ENCODE assay signal across 8 mouse cellular contexts in genomic region chr7:4996003-4996895, GRCm38 (mm10). TPM values are rescaled to one million over a fixed set of nuclear protein-coding genes. Genes with fewer than 3 reads are reported as not detected.
DNase-seq lines count a peak whose midpoint lies in the region; ATAC-seq and TF ChIP-seq lines count a peak whose summit lies in the region.

TSS of gene Zfp579 (minus strand) at chr7:4996158.

- H3K4me2 ChIP-seq in forebrain, postnatal 0 days (ENCODE audit: low read depth): peak within 1 kb of the TSS; percentile 52
- peak within 1 kb of the TSS; percentile 66 for H3K4me2 ChIP-seq in lung, embryonic 14.5 days

- H3K27ac ChIP-seq in ES-E14 (ENCODE audit: insufficient read depth, low read depth, low read length, poor library complexity, severe bottlenecking): no peak within 1 kb of the TSS
- peak within 1 kb of the TSS; percentile 81 for H3K27ac ChIP-seq in forebrain, postnatal 0 days (ENCODE audit: low read depth, low read length)
- H3K27ac ChIP-seq in lung, embryonic 14.5 days (ENCODE audit: low read depth): peak within 1 kb of the TSS; percentile 74
- peak within 1 kb of the TSS; percentile 57 for H3K27ac ChIP-seq in olfactory bulb, adult 2 months (ENCODE audit: insufficient read depth, low read depth, low read length)

- ATAC-seq in forebrain, postnatal 0 days: peak; percentile 89
- peak; percentile 89 for ATAC-seq in lung, embryonic 14.5 days (ENCODE audit: insufficient read depth)

- H3K4me1 ChIP-seq in ES-E14 (ENCODE audit: control insufficient read depth in 2 of 2, insufficient read depth in 2 of 2, low read length in 2 of 2, poor library complexity in 1 of 2): peaks cover 0 to 3% of the 10 kb centered on the region in 2 experiments; a peak in 1 of 4 replicates
- peaks cover 16% of the 10 kb centered on the region; the same call in 1 of the 2 replicates for H3K4me1 ChIP-seq in forebrain, postnatal 0 days (ENCODE audit: insufficient read depth)
- H3K4me1 ChIP-seq in lung, embryonic 14.5 days (ENCODE audit: insufficient read depth): peaks cover 9% of the 10 kb centered on the region; the same call in 1 of the 2 replicates
- peaks cover 28% of the 10 kb centered on the region for H3K4me1 ChIP-seq in olfactory bulb, adult 2 months (ENCODE audit: control insufficient read depth, insufficient read depth, low read length)

- no peak for TF ChIP-seq CTCF in forebrain, postnatal 0 days (IDR thresholded peaks at IDR 0.05; ENCODE audit: low read depth)
- TF ChIP-seq CTCF in lung, embryonic 14.5 days (IDR thresholded peaks at IDR 0.05; ENCODE audit: low read depth): no peak
- no peak for TF ChIP-seq CTCF in olfactory bulb, adult 2 months (IDR thresholded peaks at IDR 0.05; ENCODE audit: insufficient read depth, low read depth, low read length)

- in situ Hi-C loops in ES-E14 (cut with MboI; ENCODE audit: low sequenced_read_pairs in 2 of 2, unreplicated experiment in 2 of 2): no loop called here

- 5% methylated on average over 16 of the region's 26 CpGs for WGBS in forebrain, postnatal 0 days
- WGBS in lung, embryonic 14.5 days: 5% methylated on average over 15 of the region's 26 CpGs
- WGBS in olfactory bulb, adult 2 months: 1% methylated on average over 21 of the region's 26 CpGs

- H3K9me3 ChIP-seq in ES-E14 (ENCODE audit: control insufficient read depth, insufficient read depth, low read depth, low read length): no peaks in the 10 kb centered on the region
- no peaks in the 10 kb centered on the region for H3K9me3 ChIP-seq in forebrain, postnatal 0 days (ENCODE audit: low read length)
- H3K9me3 ChIP-seq in lung, embryonic 14.5 days (ENCODE audit: low read depth, low read length): peaks cover 6% of the 10 kb centered on the region; the same call in 1 of the 2 replicates

- no peak for DNase-seq in ES-E14 (ENCODE audit: low read depth, low spot score)
- peak; percentile 93 for DNase-seq in cerebellum, adult 11 months
- peak; percentile 96 for DNase-seq in forebrain, postnatal 0 days
- peak; percentile 91 to 93 for DNase-seq in heart, postnatal 36 days
- peak; percentile 85 to 96 for DNase-seq in layer of hippocampus, adult 18-20 months (ENCODE audit: low spot score in 2 of 2)
- DNase-seq in lung, embryonic 14.5 days: peak; percentile 95
- peak; percentile 84 for DNase-seq in thymus, postnatal 0 days (ENCODE audit: low spot score)

- H3K27me3 ChIP-seq in forebrain, postnatal 0 days (ENCODE audit: insufficient read depth, low read length): no peaks in the 10 kb centered on the region
- H3K27me3 ChIP-seq in lung, embryonic 14.5 days (ENCODE audit: insufficient read depth, low read length): 0 out of 2 replicates have a peak, but pooled peaks cover 3% of the 10 kb centered on the region

- H3K4me3 ChIP-seq in ES-E14 (ENCODE audit: insufficient read depth in 1 of 2, low read depth in 1 of 2, low read length in 2 of 2, poor library complexity in 1 of 2, severe bottlenecking in 1 of 2): peak within 1 kb of the TSS; percentile 85 to 86
- H3K4me3 ChIP-seq in forebrain, postnatal 0 days (ENCODE audit: low read depth, low read length): peak within 1 kb of the TSS; percentile 83
- peak within 1 kb of the TSS; percentile 67 for H3K4me3 ChIP-seq in lung, embryonic 14.5 days (ENCODE audit: low read depth, low read length)
- peak within 1 kb of the TSS; percentile 91 for H3K4me3 ChIP-seq in olfactory bulb, adult 2 months (ENCODE audit: insufficient read depth, low read depth, low read length)

- intact Hi-C loops in heart, postnatal 36 days (cut with DNase I): loop anchor here (2.0 kb wide), 1 partner anchor 55 kb away; the partner anchor contains the start of gene Zfp580

- H3K9ac ChIP-seq in ES-E14 (ENCODE audit: insufficient read depth, low read depth, low read length, poor library complexity, severe bottlenecking): peak within 1 kb of the TSS; percentile 72
- peak within 1 kb of the TSS; percentile 88 for H3K9ac ChIP-seq in forebrain, postnatal 0 days
- H3K9ac ChIP-seq in lung, embryonic 14.5 days: peak within 1 kb of the TSS; percentile 85

- no peaks in the 10 kb centered on the region for H3K36me3 ChIP-seq in ES-E14 (ENCODE audit: control insufficient read depth, insufficient read depth, low read length, poor library complexity, severe bottlenecking)
- peaks cover 20% of the 10 kb centered on the region for H3K36me3 ChIP-seq in forebrain, postnatal 0 days (ENCODE audit: insufficient read depth)
- peaks cover 24% of the 10 kb centered on the region for H3K36me3 ChIP-seq in lung, embryonic 14.5 days (ENCODE audit: insufficient read depth)

- peak; percentile 45; the same call in 1 of the 2 replicates for TF ChIP-seq POLR2A in olfactory bulb, adult 2 months (IDR thresholded peaks at IDR 0.05; ENCODE audit: insufficient read depth, low read depth, low read length)

TF ChIP-seq in ES-E14, 5 proteins besides CTCF, POLR2A, EP300 and RAD21:
- TF ChIP-seq HCFC1 (IDR thresholded peaks at IDR 0.05; ENCODE audit: borderline replicate concordance, insufficient read depth, low read length): no peak
- TF ChIP-seq CHD2 (IDR thresholded peaks at IDR 0.05; ENCODE audit: low read depth, low read length): no peak
- TF ChIP-seq ZNF384 (IDR thresholded peaks at IDR 0.05; ENCODE audit: low read depth, low read length): no peak
- no peak for TF ChIP-seq ZC3H11A (IDR thresholded peaks at IDR 0.05; ENCODE audit: borderline replicate concordance, low read depth, low read length)
- TF ChIP-seq MAFK (IDR thresholded peaks at IDR 0.05; ENCODE audit: insufficient read depth, low read depth, low read length): no peak

RNA-seq across cellular contexts. Expression of gene Zfp579, which starts in this region (rescaled TPM):
- total RNA-seq in ES-E14 (2012; rRNA removed): 2.9 and 3.4 TPM in 2 replicates
- 34.6 and 34.7 TPM in 2 replicates for total RNA-seq in forebrain, postnatal 0 days (2014; rRNA removed)
- polyA plus RNA-seq in forebrain, postnatal 0 days (2015; fragmentation: Nextera tagmentation; extraction: Ambion mirVana): 36.7 and 42.6 TPM in 2 replicates
- 10 to 100 TPM; 14.2 to 16.4 TPM for total RNA-seq in heart, postnatal 36 days (2021)
- total RNA-seq in layer of hippocampus, adult 18-20 months (2021): 10 to 100 TPM; 27.2 to 34.9 TPM
- 35.1 and 35.9 TPM in 2 replicates for polyA plus RNA-seq in lung, embryonic 14.5 days (2014; fragmentation: Nextera tagmentation; extraction: Ambion mirVana)
- polyA plus RNA-seq in olfactory bulb, adult 2 months (2012; ENCODE audit: insufficient read depth, insufficient read length, low replicate concordance, missing spikeins): not detected in 2 replicates
- 18.7 and 22.3 TPM in 2 replicates for polyA plus RNA-seq in thymus, postnatal 0 days (2015; fragmentation: Nextera tagmentation; extraction: Ambion mirVana)

Comparison
In these comparisons a context has a peak if more than half of its experiments do, and no peak if none do; other contexts are left out.
1. RNA of gene Zfp579 (polyA plus RNA-seq): 36.7 to 42.6 TPM in forebrain, postnatal 0 days, 35.1 to 35.9 TPM in lung, embryonic 14.5 days and 18.7 to 22.3 TPM in thymus, postnatal 0 days; not detected in olfactory bulb, adult 2 months; every median in the first group is over 10 times any median in the second.
2. Peak in every context shown above with its lines, with median percentiles within 50 percentile points of each other: H3K4me3 ChIP-seq and H3K9ac ChIP-seq.